Mouse (Mus musculus) myocyte (in vitro differentiated cells): Measurements from ENCODE around the gene Adgrb3.

Source experiments
- E2F4 ChIP-seq: IDR thresholded peaks from one replicate; pipeline ENCODE4 v1.6.1; 2011; ENCODE audit warnings: mild to moderate bottlenecking, control low read depth, moderate library complexity; ENCODE audit not compliant: insufficient read depth
- MAX ChIP-seq: IDR thresholded peaks from one replicate; pipeline ENCODE4 v1.6.1; 2011; ENCODE audit warnings: low read depth, mild to moderate bottlenecking, control low read depth
- MYOD1 ChIP-seq, 3 experiments: IDR thresholded peaks; one replicate each; pipeline ENCODE4 v1.6.1; 2011; ENCODE audit warnings: control low read depth in 2 of 3, low read depth in 2 of 3, mild to moderate bottlenecking in 2 of 3, moderate library complexity in 1 of 3; ENCODE audit not compliant: insufficient read length in 2 of 3, control insufficient read depth in 1 of 3
- MYOG ChIP-seq, 3 experiments: IDR thresholded peaks; one replicate each; pipeline ENCODE4 v1.6.1; 2011; ENCODE audit warnings: control low read depth in 2 of 3, low read depth in 2 of 3, mild to moderate bottlenecking in 2 of 3; ENCODE audit not compliant: insufficient read length in 2 of 3, control insufficient read depth in 1 of 3, insufficient read depth in 1 of 3
- POLR2A ChIP-seq: IDR thresholded peaks from one replicate; pipeline ENCODE4 v1.6.1; 2011; ENCODE audit warnings: low read depth, mild to moderate bottlenecking, control low read depth, moderate library complexity; ENCODE audit not compliant: insufficient read length
- POLR2AphosphoS2 ChIP-seq: IDR thresholded peaks from one replicate; pipeline ENCODE4 v1.6.1; 2011; ENCODE audit warnings: low read depth, control low read depth; ENCODE audit not compliant: insufficient read length
- REST ChIP-seq: IDR thresholded peaks from one replicate; pipeline ENCODE4 v1.6.1; 2011; ENCODE audit warnings: mild to moderate bottlenecking, control low read depth, moderate library complexity; ENCODE audit not compliant: insufficient read depth, insufficient read length
- SRF ChIP-seq: IDR thresholded peaks from one replicate; pipeline ENCODE4 v1.6.1; 2011; ENCODE audit warnings: low read depth; ENCODE audit not compliant: control insufficient read depth, insufficient read length
- TCF12 ChIP-seq: IDR thresholded peaks from one replicate; pipeline ENCODE4 v1.6.1; 2011; ENCODE audit warnings: mild to moderate bottlenecking, control low read depth; ENCODE audit not compliant: poor library complexity, insufficient read depth, severe bottlenecking
- USF1 ChIP-seq: IDR thresholded peaks from one replicate; pipeline ENCODE4 v1.6.1; 2011; ENCODE audit warnings: low read depth, mild to moderate bottlenecking, control low read depth, moderate library complexity

- TF ChIP-seq POLR2A (no peak), E2F4 (no peak), TCF12 (no peak), MAX (no peak), REST (no peak), POLR2AphosphoS2 (no peak), MYOD1 (IDR thresholded peaks at IDR 0.05; ENCODE audit: control insufficient read depth in 1 of 3, insufficient read length in 2 of 3, low read depth in 2 of 3) (no peak), SRF (no peak), MYOG (IDR thresholded peaks at IDR 0.05; ENCODE audit: control insufficient read depth in 1 of 3, insufficient read depth in 1 of 3, insufficient read length in 2 of 3, low read depth in 2 of 3) (no peak), USF1 (no peak)
These were observed 251.7 kb downstream of the Adgrb3 start for GRCm38 (mm10) chr1:25577836-25578235.
